Mouse (Mus musculus): ENCODE data around the gene Cd300a.

DNA sequence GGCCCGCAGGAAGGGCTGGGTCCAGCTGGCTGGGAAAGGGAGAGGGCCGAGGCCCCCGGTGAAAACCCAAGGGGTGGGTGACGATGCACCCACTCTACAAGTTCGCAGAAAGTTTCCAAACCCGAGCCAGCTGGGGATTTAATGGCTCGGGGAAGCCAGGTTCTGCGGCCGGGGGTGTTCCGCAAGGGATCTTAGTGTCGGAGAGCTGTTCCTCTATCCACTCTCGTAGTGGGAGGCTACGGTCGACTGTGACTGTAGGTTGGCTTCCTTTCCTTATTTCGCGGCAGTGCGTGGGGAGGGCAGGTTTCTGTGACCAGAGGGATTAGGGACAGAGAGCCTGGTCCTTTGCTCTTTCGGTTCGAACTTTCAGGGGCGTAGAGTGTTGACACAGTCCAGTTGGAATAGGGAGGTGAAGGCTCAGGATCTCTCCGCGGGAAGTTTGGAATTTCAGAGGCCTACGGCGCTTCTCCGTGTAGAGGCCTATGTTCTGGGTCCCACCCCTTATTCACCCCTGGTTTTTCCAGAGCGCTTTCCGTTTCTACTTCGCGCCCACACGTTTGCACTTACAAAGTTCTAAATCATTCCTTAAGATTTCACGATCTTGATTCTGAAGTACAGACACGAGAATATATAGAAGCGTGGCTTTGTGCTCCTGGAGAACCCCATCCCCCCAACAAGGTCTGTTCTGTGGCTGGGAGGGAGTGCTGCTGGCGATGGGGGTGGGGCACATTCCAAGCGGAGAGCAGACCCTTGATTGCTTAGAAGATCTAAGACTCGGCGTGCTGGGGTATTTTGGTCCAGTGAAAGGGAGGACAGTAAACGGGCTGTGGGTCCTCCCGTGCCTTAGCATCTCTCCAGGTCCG is 37.3 kb upstream of the Cd300a start:
- no peak for TF ChIP-seq EP300 (IDR thresholded peaks at IDR 0.05)
- TF ChIP-seq CTCF (IDR thresholded peaks at IDR 0.05), result no peak

Measured in lung, postnatal 0 days (tissue).